Mouse (Mus musculus) adrenal gland, adult (tissue): ENCODE data around the gene Mpeg1.

Experiments used
- DNase-seq, 2 experiments: peaks; one replicate each; pipeline ENCODE4 v3.0.0; 2022 to 2023; ENCODE audit warnings: low spot score in 1 of 2; ENCODE audit not compliant: inconsistent age in 2 of 2

The Mpeg1 gene

DNA sequence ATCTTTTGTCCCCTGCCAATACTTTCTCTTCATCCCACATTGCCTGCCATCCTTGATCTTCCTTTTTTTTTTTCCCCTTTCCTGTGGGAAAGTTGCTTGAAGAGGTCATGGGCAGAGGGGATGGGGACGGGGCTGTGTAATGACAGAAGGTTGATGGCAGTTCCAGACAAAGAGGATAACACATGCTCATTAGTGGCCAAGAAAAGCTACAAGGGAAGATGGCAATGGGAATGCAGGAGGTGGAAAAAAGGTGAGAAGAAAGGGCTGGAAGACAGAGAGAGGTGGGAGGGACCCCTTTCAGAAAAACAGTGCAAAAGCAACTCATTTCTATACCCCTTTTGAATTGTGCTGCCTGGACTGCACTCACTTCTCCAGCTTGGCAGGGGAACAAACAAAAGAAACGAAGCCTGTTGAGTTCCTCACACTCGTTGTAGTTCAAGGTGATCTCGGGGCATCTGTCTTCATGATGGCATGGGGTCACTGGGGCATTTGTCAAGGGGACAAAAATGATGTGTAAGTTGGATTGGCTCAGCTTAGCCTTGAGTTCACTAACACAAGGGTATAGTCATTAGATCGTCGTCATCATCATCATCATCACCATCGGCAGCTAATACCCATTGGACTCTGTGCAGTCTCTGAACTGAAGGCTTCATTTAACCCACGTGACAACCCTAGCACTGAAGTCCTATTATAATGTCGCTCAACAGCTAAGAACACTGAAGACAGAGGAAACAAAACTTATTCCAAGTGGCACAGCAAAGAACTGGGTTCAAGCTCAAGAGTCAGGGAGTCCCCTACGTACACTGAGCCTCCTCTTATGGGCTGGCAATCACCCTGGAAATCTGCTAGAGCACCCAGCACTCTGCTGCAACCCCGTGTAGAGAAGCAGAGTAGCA lies 29.3 kb downstream of the Mpeg1 start:
- peak; percentile 65 to 91 for DNase-seq

GRCm38 (mm10) chr19:12491636-12492035 lies 31.1 kb downstream of the Mpeg1 start:
- peak in 1 of 2 experiments; percentile 69 for DNase-seq

GRCm38 (mm10) chr19:12493453-12494186 lies 33.0 kb downstream of the Mpeg1 start:
- peak in 1 of 2 experiments; percentile 27 for DNase-seq

GRCm38 (mm10) chr19:12494187-12494458 lies 33.5 kb downstream of the Mpeg1 start:
- no peak for DNase-seq

DNA sequence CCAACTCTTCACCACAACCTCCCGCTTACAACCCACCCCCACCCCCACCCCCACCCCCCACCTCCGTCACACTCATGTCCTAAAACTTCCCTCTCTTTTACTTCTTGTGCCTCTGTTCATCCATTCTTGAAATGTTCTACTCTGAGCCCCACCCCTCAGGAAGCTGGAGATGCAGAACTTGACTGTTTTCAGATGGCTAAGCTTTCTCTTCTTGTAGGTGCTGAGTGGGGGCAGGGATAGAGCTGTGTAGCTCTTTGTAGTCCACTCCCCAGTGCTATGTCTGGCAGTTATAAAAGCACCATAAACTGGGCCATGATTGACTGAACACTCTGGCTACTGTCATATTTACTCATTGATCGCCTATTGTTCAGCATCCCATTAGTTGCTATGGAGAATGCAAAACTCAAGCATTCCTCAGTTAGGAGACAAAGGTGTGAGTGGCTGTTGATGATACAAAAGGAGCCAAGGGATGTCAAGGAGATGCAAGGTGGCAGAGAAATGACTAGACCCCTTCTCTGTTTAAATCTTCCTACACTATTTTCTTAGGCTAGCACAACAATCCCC lies 34.5 kb downstream of the Mpeg1 start:
- DNase-seq, result no peak

GRCm38 (mm10) chr19:12496241-12496640 lies 35.7 kb downstream of the Mpeg1 start:
- peak in 1 of 2 experiments; percentile 52 for DNase-seq

DNA sequence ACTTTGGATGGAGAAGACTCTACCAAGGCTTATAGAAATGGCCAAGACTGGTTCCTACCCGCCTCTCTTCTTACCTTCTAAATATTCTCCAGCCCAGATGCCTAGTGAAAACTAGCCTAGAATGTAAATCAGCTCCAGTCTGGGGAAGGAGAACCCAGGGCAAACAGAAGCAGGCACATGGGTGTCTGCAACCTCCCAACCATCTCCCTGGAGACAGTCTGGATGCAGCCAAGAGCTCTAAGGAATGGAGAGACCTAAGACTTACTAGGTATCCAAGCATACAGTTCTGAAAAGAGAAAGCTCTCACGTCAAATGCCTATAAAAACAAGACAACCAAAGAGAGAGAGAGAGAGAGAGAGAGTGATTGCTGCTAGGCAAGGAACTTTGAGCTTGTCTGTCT lies 37.3 kb downstream of the Mpeg1 start:
- DNase-seq, result peak in 1 of 2 experiments; percentile 33

DNA sequence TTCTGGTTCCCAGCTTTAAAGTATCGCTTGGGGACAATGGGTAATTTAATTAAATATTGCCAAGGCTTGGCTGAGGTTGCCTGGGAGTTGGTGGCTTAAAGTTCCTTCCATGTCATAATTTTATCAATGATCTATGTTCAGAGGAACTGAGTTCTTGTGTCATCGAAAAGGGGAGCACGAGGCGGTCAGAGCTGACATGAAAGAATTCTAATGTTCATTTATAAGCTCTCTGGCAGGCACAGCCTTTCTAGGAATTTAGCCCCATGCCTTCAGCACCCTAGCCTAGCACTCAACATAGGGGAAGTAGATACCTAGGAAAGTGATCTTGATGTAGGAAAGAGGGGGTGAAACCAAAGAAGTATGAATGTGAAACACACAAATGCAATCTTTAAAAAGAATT lies 37.7 kb downstream of the Mpeg1 start:
- peak in 1 of 2 experiments; percentile 42 for DNase-seq

DNA sequence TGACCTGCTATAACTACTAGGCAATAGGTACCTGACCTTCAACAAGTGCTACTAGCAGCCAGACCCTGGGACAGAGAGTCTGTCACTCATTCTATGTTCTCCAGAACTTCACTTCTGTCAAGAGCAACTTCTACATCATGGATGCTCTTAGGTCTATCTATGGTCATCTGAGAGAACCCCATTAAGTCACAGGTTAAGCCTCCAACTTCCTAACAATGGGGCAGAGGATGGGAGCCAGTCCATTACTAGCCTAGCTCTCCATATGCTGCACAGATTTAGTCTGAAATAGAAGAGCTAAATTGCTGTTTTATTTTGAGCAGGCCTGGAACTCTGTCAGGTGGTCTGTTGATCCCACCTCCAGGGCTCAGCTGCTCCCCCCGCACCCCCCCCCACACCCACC lies 38.4 kb downstream of the Mpeg1 start:
- DNase-seq, result peak in 1 of 2 experiments; percentile 25

DNA sequence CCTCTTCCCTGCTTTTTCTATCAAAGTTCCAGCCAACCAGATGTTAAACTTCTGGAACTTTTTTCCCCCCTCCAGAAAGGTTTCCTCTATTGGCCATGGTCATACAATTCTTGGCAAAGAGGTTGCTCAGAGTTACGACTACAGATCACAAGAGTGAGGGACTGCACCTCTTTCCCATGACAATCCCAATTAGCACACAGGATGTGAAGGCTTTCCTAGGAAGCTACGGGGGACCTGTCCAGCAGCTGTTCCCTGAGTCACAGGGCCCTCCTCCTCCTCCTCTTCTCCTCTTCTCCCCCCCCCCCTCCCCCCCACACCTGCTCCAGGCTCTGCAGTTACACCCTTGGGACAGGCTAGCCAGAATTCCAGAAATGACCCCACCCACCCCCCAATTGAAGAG lies 38.9 kb downstream of the Mpeg1 start:
- DNase-seq, result peak in 1 of 2 experiments; percentile 27

- peak in 1 of 2 experiments; percentile 55 for DNase-seq
Measured at GRCm38 (mm10) chr19:12500124-12500523, 39.5 kb downstream of the Mpeg1 start.

GRCm38 (mm10) chr19:12500881-12501311 lies 40.3 kb downstream of the Mpeg1 start:
- DNase-seq, result peak; percentile 77 to 90

DNA sequence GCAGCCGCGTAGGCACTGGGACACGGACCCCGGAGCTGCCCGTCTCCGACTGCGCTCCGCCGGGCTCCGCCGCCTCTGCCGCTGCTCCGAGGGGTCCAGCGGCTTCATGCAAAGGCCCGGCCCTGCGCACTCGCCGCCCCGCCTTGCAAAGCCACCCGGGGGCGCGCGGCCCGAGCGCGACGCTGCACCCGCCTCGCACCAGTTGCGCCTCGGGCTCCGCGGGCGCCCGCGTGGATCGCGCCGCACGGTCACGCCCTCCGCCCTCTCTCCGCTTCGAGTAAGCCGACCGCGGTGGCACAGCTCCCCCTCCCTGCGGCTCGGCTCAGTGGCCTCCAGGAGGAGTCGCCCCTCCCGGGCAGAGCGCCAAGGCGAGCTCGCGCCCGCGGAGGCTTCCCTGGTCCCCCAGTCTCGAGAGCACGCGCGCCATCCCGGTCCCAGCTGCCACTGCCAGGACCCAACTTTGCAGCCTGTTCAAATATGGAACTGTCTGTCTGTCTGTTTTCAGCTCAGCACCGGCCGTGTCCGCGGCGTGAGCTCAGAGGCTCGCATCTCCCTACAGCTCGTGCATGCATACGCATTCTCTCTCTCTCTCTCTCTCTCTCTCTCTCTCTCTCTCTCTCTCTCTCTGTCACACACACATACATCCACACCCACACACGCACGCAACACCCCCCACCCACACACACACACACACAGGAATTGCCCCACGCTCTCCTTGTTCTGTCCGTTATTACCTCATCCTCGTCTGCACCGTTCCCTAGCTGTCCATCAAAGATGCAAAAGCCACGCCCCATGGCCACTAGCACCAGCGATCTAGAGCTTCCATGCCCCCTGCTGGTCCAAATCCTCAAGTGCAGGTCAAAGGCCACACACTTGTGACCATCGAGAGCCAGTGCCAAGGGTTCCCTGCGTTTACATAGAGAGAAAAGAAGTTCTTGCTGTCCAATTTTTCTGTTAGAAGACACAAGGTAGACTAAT lies 41.1 kb downstream of the Mpeg1 start, which contains the start of gene Dtx4:
TSS of gene Dtx4 (minus strand) at position 85 of the 978 bp plus-strand sequence.
- DNase-seq, result peak; percentile 92 to 99

DNA sequence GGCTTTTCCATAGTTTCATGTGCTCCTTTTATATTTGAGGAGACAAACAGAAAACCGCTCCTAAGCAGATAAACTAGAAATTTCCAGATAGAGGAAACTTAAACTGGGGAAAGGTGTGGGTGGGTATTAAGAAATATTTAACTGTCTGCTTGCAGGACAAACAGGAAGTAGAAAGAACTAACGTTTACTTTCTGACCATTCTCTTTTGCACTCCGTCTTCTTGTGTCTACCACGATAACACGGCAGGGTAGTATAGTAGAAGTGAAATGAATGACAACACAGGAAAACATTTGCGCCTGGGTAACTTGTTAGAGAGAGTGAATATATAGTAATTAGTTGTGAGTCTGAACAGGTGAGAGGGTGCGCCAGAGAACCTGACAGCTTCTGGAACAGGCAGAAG lies 42.2 kb downstream of the Mpeg1 start:
- no peak for DNase-seq

- DNase-seq, result no peak
Measured at GRCm38 (mm10) chr19:12514621-12515020, 54.0 kb downstream of the Mpeg1 start.
